Mouse (Mus musculus): ENCODE measurements around the gene Lekr1.

Gene Lekr1

DNA sequence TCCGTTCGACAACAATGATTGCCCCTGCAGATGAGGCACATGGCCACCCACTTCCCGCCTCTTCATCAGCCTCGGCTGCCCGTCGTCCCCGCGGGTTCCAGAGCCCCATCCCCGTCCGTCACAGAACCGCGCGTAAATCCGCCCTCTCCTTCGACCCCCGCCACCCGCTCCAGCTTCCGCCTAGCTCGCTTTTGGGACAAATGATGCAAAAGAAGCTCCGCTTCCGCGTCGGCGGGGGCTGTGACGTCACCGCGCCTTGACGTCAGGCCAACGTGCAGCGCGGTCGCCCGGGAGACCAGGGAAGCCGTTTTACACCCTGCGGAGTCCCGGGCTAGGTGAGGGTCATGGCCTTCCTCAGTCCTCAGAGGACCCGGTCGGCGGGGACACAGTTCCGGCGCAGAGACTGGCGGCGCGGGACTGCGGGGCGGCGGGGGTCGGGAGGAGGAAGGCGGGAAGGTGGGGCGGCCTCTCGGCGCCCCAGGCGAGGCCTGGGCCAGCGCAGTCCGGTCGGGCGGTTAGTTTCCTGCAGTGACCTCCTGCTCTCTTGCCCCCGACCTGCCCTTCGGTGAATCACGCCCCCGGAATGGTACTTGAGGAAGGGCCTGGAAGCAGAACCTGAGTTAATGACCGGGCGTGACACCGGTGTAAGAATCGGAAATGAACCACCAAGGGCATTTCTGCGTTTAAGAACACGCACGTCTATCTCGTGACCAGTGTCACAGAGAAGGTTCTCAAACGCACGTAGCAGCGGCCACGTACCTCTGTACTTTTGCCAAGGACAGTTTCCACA lies at the start of gene Lekr1:
Lekr1 (plus strand) TSS at position 252 of the 790 bp plus-strand sequence.
- DNase-seq (ENCODE audit: low spot score), result peak; percentile 64

DNA sequence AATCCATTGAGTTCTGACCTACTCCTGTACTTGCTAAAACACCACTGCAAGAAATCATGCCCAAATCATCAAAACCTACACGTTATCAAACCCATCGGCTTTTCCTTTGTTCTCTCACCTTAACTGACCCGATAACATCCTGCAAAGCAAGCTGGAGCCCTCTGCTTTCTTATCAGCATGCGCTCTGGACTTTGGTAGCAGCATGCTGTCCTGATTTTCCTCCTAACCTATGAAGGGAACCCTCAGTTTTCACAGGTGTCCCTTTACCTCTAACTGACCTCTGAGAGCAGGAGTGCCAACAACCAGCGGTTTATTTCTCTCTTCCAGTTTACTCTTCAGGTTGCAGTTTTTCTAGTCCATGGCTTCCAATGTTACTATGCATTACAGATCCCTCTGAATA lies 48.5 kb upstream of the Lekr1 start:
- DNase-seq (ENCODE audit: low spot score), result no peak

DNA sequence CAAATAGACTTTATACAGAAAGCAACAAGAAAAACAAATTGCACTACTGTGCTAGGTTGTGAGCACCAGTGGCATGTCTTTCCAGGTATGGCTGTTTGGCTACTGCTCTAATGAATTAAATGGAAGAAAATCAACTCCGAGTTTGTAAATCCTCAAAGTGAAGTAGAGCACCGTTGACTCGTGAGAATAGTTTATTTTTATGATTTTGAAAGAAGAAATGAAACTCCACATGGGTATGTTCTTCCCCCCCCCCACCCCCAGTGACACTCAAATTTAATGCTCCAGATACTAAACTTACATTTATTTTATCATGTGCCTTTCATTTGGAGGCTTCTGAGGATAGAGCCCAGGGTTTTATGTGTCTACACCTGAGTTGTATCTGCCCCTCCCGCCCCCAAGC lies 46.7 kb upstream of the Lekr1 start:
- no peak for DNase-seq (ENCODE audit: low spot score)

DNA sequence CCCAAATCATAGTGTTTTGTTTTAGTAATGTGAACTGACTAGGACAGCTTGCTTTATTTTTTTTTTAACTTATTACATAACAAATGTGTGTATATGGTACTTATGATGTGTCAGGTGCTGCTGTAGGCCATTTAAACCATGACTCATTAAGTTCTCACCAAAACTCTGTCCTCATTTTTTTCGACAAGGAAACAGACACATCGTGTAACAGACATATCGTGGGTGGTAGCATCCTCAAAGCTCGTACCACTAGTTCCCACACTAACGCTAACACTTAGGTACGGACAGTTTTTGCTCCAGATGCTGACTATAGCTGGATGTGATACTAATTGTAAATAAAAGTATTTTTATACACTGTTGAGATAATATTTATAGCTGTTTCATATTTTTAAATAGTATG lies 43.0 kb upstream of the Lekr1 start:
- DNase-seq (ENCODE audit: low spot score), result no peak

DNA sequence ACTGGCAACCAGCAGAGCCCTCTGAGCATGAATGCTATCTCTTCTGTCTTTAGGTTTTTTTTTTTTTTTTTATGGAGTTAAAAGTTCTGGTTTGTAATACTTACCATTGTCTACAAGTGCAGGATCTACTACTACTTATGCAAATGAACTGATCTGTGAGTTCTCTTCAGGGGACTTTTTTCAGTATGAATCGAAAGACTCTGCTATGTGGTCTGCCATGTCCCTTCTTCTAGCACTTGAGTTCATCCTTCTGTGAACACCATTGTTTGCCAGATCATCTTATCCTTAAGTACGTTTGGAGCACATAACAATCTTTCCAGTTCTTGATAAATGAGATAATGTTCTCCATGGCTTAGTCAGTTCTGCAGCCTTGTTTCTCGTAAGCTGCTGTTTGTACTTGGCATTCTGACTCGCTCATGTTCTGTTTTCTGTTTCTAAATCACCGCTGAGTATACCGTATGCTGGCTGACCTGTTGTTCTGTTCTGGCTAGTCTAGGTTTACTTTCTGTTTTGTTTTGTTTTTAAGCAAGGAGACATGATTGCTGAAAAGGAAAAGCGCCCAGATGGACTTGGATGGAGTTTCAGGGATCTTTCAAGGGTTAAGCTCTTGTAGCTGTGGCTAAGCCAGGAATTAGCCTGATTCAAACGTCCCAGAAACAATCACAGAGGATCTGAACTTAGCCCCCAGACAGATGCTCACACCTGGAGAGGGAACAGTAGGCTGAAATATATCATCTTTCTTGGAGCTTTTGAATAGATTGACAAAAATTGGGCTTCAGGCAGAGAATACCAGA lies 40.3 kb upstream of the Lekr1 start:
- DNase-seq (ENCODE audit: low spot score), result no peak

DNA sequence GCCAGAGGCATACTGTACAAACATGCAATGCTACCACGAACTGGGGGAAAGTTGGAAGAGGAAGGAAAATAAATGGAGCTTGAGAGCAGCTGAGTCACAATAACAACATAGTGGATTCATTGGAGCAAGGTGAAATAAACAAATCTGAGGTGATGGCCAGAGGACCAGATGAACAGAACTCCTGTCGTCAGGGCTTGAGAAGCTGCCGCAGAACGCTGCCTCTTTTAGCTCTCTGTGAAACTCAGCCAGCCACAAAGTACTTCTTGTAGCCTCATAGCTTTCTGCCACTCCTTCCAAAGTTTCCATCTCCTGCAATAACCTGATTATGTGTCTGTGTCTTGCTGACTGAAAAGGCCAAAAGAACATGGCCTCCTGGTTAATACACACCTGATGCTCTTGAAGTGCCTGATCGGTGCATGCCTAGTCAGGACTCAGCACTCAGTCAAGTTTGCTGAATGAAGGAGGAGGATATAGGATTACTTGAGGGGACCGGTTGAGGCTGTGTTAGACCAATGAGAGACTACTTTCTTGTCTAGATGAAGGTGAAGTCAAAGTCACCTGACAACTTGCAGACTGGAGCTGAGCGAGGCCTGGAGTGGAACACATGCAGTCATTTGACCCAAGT lies 39.6 kb upstream of the Lekr1 start:
- DNase-seq (ENCODE audit: low spot score), result no peak

DNA sequence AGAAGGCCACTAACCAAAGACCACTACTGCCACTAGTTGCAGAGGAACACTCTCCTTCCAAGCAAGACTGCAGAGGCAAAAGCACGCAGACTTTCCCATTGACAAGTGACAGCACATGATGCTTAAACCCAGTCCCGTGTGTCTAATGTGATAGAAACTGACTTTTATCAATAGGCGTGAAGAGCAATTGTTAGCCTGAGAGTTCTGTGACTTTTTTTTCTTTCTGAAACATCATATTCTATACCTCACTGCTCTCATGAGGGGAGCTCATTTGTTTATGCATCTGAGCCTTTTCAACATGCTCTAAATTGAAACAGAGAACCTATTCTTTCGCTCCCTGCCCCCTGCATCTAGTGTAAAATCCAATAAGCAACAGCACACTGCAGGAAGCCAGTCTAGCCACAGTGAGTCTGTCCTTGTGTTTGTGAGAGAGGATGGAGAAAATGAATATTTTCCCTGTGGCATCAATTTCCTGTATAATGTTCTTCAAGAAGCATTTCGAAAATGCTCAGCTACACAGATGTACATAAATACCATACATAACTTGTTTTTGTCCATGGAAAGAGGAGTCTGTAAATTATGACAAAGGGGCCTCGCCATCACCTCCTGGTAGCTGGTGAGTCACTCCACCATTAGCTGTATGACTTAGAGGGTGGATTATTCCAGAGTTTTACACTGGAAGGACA lies 38.9 kb upstream of the Lekr1 start:
- no peak for DNase-seq (ENCODE audit: low spot score)

DNA sequence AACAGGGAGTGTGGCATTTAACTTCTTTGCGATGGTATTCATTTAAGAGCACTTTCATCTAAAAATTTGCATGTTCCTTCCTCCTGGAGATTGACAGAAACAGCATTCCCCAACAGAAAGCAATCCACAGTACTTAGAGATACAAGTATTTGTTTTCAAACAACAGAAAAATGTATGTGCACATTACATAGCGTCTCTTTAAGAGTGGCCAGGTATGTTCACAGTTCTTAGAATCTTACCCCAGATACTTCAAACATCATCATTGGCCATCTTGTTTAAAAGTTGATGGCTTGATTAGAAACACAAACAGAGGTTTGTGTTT lies 38.4 kb upstream of the Lekr1 start:
- no peak for DNase-seq (ENCODE audit: low spot score)

DNA sequence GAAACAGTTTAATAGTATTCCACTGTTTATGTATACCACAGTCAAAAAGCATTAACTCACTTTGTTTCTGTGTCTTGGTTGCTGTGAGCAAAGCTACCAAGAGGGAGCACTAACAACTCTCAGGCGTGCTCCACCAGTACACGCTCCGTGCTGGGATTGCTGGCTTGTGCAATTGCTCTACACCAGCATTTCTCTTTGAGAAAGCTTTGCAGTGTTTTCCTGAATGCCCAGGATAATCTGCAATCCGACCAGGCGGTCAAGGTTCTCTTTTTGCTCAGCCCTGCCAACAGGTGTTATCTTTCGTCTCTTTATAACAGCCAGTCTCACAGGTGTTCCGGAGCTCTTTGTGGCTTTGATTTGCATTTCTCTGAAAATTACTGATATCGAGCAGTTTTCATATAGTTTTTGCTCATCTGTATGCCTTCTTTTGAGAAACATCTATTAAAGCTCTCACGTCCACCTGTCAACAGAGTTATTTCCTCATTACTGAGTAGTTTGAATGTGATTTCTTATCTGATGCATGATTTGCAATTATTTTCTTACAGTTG lies 36.4 kb upstream of the Lekr1 start:
- DNase-seq (ENCODE audit: low spot score), result no peak

DNA sequence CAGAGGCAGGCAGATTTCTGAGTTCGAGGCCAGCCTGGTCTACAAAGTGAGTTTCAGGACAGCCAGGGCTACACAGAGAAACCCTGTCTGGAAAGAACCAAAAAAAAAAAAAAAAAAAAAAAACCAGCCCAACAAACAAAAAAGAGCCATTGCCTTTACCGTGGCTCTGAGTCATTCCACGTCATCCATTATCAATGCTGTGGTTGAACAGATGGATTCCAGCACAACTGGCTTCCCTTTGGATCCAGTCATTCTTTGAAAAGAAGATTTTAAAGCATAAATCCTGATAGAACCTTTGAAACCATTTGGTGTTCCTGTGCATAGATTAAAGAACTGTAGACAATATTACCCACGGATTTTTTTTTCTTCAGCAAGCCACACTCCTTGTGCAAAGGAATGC lies 32.4 kb upstream of the Lekr1 start:
- DNase-seq (ENCODE audit: low spot score), result no peak

DNA sequence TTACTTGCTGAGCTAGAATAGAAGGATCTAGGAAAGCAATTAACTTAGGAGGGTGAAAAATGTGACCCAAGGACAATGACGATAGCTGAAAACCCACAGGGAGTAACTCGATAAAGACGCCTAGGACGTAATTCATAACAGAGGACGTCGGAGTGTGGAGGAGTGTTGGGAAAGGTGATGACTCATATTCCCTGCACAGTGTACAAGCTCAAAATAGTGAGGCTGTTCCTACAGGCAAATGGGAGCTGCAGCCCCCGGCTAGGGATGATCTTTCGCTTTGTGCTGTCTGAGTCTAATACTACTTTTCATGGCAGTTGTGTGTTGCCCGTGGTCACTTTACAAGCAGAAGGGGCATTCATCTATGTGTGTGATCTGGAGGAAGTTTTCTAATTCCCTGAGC lies 30.0 kb upstream of the Lekr1 start:
- DNase-seq (ENCODE audit: low spot score), result no peak

DNA sequence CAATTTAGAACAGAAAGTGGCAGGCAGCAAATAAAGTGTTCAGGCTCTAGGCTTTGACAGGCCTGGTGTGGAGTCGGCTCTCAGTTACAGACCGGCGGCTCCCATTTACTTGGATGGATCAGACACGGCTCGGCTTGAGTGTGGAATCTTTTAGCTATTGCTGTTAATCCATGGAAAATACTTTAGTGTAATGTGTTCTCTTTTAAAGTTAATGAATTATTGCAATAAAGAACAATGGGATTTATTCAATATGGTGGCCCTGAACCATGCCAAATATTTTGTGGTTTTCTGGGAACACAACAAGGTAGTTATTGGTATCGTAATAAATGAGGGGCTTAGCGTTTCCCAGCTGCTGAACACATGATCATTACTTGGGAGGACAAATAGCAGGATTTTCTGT lies 28.7 kb upstream of the Lekr1 start:
- DNase-seq (ENCODE audit: low spot score), result no peak

DNA sequence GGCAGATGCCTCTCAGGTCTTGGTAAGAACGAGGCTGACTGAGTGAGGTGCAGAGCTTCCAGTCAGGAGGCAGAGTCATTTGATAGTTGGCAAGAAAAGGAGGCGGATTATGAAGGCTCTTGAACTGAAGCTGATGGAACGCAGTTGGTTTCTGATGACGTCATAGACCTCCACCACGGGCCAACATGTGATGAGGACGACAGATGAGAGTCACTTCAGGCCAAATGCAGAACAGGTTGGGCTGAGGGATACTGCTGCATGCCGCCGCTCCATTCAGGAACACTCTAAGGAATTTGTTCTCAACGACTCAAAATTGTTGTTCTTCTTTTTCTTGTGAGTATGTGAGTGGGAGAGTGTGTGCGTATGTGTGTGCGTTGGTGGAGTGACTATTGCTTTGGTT lies 27.1 kb upstream of the Lekr1 start:
- no peak for DNase-seq (ENCODE audit: low spot score)

DNA sequence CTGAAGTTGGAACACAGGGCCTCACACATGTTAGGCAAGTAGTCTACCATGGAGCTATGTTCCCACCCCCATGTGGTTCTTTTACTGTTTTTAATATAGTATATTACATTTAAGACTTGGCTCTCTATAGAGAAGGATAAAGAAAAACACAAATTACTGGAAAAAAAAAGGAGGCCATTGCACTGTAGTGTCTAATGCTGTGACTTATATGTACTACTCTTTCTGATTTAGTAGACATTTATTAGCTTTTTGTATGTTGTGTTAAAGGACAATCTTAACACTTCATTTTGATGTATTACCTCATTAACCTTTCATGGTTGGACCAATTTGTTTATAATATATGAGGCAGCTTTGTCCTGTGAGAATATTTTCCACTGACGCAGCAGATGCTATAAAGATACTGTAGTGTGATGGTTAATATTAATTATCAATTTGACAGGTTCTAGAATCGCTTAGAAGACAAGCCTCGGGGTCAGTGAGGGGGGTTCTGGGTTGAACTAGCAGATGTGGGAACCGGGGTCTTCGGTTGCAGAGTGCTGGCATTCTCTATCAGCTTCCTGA lies 26.5 kb upstream of the Lekr1 start:
- DNase-seq (ENCODE audit: low spot score), result no peak

DNA sequence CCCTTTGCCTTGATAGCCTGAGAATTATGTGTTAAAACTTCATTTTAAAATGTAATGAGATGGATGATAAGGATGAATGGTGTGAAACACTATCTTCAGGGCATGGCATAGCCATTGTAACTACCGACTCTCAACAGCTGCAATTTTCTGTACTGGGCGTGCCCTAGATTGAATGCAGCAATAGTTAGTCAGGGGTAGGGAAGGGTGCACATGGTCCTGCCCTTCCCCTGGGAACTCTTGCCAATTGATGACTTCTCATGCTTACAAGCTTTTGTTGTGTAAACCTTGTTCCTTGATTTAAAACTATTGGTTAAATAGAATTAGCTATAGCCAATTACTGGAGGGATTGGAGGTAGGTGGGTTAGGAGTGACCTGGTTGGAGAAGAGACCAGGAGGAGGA lies 23.1 kb upstream of the Lekr1 start:
- no peak for DNase-seq (ENCODE audit: low spot score)

DNA sequence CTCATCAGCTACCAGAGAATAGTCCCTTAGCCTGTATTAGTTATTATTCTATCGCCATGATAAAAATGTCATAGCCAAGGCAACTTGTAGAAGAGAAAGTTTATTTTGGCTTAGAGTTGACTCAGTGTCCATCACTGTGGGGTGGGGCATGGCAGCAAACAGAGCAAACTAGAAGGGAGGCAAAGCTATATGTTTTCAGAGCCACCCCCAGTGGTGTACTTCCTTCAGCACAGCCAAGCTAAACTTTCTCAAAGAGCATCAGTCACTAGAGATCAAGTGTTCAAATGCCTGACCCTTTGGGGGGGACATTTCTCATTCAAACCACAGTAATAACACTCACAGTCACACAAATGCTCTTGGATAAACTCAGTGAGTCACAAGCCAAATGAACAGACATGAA lies 22.4 kb upstream of the Lekr1 start:
- no peak for DNase-seq (ENCODE audit: low spot score)

DNA sequence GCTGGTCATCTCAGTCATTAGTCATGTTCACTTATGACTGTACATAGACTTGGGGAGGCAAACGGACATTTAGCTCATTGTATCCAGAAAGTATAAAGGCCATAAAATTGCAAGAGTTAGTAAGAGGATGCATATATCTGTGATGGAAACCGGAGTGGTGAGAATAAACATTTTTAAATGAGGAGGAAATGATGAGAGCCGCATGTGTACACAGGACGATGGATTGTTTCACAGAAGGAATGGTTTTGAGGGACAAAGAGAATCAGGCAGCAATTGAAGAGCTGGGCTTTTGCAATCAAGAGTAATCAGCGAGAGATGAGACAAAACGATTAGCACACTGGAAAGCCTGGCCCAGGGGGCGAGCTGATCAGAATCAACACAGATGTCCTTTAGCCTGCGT lies 18.4 kb upstream of the Lekr1 start:
- DNase-seq (ENCODE audit: low spot score), result no peak

DNA sequence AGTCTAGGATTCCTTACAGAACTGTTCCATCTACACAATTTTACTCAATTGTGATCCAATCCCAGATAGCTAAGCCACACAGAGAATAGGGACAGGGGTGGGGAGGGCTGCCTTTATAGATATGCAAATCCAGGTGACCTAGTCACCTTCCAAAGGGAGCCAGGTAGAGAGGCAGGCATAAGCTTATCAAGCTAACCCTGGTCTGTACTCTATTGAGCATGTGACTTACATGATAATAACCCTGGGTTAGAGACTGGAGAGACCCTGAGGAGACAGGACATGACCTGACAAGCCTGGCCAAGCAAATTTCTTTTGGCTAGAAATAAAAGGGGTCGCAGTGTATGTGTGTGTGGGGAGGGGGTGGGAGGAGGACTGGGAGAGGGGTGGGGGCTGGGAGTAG lies 17.1 kb upstream of the Lekr1 start:
- no peak for DNase-seq (ENCODE audit: low spot score)

DNA sequence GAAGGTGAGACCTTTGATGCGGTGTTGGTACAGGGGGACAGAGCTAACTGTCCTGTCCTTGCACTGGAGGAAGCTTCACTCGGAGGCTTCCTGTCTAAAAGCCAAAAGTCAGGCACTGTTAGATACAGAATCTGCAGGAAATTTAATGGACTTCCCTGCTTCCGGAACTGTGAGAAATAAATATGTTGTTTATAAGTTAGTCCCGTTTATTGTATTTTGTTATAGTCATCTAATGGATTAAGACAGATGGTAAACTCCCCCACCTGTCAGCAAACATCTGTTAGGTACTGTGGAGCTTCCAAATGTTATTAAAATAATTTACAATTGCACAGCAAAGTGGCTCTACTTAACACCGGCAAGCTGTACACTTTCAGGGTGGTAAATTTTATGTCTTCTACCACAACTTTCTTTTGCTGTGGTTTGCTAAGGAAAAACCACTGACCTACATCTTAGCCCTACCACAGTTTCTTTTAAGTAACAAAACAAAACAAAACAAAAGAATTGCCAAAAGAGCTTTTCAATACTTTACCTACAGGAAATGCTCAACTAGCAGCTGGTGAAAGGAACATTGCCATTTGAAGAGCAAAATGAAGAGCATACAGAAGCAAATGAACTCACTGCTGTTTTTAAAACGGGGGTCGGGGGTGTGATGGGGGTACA lies 15.7 kb upstream of the Lekr1 start:
- no peak for DNase-seq (ENCODE audit: low spot score)

DNA sequence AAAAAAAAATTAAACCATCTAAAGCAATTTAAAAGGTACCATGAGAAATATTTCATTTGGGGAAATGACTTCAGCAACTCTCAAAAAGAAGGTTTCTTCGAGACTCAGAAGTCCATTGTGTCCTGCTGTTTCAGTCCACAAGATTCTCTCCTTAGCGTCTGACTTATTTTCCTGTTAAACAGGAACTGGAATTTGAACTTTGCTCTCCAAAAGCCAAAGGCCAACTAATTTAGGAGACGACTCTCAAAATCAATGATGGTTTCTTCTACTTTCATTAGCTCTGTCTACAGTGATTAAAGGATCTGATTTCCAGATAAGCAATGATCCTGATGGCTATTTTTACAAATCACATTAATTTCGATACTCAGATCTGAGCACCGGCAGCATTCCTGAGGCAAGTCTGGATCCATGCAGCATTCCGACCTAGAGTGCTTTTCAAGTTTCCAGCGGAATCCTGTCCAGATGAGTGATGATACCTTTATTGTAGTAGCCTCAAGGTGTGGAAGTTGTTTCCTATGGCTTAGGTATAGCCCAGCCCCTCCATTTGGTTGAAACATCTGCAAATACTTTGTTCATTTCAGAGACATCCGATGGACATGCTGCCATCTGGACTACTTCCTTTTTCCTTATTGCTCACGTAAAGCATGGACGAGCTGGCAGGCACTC lies 11.4 kb upstream of the Lekr1 start:
- no peak for DNase-seq (ENCODE audit: low spot score)

DNA sequence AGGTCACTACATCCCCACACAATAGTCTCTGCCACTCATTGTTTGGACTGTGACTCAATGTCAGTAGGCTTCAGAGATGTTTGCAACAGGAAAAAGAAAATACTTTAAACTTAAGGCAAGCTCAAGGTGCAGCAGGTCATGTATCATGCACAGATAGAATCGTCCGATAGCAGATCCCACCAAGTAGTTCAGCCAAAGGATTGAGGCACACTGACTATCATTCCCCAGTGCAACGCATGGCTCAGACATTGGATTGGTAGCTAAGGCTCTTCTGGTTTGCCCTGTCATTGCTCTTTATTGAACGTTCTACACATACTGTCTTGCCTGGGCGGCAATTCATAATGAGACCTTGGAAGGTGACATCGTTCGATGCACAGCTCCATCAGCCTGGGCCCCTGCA lies 9.6 kb upstream of the Lekr1 start:
- no peak for DNase-seq (ENCODE audit: low spot score)

All from urinary bladder, postnatal 10 days (tissue).